Mouse (Mus musculus): ENCODE data around the gene Tex26.
A peak's percentile ranks its signal among the peaks of the same experiment; 100 is the strongest.

Gene Tex26

DNA sequence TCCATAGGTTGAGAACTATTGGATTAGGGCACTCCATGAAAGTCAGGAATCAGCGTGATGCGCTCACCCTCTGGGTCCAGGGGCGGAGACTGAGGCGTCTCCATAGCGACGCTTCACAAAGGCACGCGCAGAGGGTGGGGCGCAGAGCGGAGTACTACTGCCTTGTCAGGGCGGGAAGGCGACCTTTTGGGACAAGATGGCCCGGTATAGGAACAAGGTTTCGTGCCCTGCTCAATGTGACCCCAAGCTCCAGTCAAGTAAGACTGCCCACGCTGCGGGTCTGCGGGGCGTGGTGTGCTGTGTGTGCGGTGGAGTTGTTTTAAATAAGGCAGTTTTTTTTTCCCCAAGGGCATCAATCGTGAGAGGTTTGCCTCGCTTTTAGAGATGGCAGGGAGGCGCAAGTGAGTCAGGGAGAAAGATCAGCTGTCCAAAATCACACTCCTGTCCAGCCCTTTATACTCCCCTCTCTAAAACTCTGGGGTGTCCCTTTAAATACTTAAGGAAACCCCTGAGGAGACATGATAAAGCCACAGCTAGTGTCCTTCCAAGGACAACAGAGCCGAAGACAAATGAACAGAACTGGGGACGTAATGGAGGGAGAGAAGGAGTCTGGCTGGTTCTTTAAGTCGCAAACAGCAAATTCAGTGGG is at the start of gene Tex26:
Gene Tex26, plus strand, starts transcription at position 130 of the 649 bp plus-strand sequence.
- peak in 1 of 2 experiments; percentile 11 for DNase-seq (ENCODE audit: low spot score in 2 of 2)

DNA sequence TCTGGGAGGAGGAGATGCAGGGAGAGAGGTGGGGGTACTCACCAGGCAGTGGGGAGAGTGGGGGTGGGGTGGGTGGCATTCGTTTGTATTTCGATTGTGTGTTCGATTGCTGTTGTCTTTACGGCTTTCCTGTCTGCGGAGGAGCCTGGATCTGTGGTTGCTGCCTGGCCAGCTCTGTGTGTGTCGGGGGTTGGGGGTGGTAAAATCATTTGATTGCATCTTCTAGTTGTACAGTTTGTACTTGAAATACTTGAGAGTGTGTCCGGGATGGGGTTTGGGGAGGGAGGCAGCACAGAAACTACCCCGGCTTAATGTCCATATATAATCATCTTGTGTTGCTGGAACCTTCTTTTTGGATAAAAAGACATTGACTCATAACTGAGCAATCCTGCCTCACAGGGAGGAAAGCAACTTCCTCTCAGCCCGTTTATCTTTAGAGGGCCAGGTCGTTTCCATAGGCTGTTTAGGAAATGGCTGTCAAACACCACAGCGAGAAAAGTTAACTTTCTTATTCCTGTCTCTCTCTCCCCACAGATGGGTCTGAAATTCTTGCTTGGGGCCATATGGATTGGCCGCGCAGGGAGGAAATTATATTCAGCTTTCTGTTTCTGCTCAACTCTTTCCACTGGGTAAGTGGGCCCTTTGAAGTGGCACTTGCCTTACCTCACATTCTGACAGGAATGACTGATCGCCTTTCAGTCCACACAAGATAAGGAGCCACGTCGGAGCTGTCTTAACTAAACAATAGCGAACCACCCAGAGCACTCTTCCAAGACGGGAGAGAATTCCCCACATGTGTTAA is 47.7 kb upstream of the Tex26 start:
- no peak for DNase-seq (ENCODE audit: low spot score in 2 of 2)

DNA sequence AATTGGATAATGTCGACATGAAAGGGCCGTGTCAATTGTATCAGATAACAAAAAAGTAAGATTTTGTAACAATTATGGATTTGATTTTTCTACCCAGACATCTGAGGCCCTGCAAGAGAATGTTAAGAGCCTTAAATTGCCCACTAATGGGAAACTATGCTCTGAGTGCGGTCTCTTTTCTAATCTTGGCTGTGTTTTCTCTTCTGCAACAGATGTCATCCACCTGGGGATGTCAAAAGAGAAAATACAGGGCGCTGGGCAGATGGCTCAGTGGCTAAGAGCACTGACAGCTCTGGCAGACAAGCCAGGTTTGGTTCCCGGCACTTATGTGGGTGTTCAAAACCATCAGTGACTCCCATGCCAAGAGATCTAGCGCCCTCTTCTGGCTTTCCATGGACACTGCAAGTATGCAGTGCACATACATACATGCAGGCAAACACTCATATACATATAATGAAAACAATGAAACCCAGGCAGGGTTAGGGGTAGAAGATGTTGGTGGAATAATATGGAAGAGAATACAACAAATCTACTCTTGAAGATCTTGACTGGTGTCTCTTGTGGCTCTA is 47.0 kb upstream of the Tex26 start:
- DNase-seq (ENCODE audit: low spot score in 2 of 2): no peak

DNA sequence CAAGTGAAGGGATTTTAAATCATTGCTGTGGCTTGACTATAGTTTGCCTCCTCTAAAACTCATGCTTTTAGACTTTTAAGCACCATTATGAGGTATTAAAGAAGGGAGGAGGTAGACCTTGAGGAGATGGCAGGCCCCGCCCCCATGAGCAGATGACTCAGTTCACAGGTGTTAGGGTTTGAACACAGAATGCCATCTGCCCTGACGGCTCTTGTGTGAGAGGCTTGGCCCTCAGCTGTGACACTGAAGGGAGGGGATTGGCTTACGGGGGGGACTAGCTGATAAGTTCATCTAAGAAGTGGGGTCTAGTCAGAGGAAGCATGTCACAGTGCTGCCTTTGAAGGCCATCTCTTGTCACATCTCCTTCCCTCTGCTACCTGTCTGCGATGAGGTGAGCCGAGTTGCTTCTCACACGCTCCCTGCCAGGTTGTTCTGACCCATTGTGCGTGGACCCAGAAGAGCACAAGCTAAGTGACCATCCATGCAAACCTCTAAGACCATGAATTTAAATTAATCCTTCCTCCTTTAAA is 37.9 kb upstream of the Tex26 start:
- no peak for DNase-seq (ENCODE audit: low spot score in 2 of 2)

DNA sequence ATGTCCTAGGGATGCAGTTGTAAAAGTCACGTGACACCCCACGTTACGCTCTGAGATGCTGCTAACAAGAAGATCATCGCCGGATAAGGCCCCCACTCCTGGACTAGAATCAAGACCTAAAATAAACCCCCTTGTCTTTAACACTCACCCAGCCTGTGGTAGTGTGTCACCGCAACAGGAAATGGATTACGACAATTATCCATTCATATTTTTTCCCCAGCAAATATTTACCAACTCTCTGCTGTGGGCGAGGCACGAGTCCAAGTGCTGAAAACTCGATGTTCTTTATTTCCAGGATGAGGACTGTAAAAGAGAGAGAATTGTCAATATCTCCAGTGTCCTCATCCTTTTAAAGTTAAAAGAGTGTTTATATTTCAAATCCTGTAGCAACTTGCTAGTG is 37.4 kb upstream of the Tex26 start:
- no peak for DNase-seq (ENCODE audit: low spot score in 2 of 2)

DNA sequence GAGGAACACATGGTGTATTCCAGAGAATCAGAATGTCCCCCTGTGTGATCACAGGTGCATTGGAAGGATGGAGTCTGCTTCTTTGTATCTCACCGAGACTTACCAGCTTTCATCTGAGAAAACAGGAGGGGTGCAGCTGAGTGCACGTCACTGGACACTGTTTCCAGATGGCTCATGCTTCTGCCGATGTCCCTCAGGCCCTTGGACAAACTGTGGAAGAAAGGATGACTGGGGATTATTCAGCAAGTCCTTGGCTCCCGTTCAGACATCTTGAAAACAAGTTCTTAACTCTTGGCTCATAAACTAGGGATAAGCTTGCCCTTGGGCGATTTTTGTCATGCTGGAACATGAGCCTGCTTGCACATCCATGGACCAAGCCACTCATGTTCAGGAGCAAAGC is 36.1 kb upstream of the Tex26 start:
- no peak for DNase-seq (ENCODE audit: low spot score in 2 of 2)

DNA sequence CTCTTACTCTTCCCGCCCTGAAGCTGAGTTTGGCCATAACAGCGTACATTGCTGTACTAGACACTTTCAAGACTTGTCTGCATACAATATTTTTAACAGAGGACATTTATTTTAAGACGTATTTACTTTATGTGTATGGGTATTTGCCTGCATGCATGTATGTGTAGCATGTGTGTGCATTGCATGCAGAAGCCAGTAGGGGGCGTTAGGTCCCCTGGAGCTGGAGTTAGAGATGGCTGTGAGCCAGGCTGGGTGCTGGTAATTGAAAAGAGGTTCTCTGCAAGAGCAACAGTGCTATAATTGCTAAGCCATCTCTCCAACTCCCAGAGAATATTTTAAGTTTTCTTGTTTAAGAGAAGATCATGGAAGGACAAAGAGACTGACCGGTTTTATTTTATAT is 34.8 kb upstream of the Tex26 start:
- no peak for DNase-seq (ENCODE audit: low spot score in 2 of 2)

DNA sequence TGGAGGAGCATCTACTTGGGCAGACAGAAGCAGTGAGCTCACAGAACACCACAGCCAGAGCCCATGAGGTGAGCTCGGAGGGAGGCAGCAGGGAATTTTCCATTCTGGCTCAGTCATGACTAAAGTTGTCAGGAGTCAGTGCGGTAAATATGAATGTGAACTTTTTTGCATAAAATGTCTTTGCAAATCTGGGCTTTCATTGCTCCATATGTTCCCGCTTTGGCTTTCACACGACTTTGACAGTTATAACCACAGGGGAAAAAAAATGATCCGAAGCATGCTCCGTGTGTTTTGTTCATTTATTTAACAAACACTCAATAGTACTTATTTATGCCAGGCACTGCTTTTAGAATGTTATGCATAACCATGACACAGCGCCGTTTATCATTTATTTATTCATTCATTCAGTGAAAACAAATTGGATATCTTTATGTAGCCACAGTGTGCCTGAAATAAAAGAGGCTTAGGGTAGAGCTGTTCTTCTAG is 32.6 kb upstream of the Tex26 start:
- DNase-seq (ENCODE audit: low spot score in 2 of 2): no peak

DNA sequence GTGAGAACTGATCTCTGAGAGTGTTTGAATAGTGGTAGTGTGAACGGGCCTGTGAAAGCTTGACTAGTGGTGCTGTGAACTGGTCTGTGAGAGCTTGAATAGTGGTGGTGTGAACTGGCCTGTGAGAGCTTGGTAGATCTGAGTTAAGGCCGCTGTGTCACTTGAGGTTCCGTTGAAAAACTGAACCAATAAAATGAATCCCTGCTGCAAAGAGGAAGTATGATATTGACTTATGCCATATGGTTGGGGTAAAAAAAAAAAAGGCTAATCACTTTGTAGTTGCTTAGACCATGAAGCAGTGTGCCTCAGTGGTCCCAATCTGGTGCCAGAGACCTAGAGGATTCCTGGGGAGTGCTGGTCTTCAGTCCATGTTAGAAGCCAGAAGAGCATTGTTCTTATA is 30.0 kb upstream of the Tex26 start:
- no peak for DNase-seq (ENCODE audit: low spot score in 2 of 2)

DNA sequence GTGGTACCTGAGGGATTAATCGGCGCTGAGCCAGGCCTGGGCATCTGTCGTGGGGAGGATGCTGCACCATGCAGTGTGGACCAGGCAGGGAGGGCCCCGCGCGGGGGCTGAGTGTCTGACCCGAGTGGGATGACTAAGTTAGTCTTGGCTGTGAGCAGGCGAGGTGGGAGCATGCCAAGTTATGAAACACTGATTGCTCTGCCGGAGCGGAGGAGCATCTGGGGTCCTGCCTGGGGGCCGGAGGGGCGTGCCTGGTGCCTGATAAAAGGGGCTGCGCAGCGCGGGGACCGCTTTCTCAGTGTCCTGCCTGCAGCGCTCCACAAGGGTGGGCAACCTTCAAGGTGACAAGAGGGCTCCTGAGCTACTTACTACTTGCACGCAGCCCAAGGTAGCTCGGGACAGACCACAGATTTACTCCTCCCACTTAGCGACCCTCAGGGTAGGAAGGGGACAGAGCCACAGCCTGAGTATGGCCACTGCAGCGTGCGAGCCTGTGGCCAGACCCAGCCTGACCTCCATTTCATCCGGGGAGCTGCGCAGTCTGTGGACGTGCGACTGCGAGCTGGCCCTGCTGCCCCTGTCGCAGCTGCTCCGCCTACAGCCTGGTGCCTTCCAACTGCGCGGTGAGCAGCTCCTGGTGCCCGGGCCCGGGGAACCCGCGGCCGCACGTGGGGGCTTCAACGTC is 27.8 kb upstream of the Tex26 start, which contains the start of gene Medag:
Gene Medag, plus strand, starts transcription at position 241 of the 685 bp plus-strand sequence.
- DNase-seq (ENCODE audit: low spot score in 2 of 2): peak in 1 of 2 experiments; percentile 3

DNA sequence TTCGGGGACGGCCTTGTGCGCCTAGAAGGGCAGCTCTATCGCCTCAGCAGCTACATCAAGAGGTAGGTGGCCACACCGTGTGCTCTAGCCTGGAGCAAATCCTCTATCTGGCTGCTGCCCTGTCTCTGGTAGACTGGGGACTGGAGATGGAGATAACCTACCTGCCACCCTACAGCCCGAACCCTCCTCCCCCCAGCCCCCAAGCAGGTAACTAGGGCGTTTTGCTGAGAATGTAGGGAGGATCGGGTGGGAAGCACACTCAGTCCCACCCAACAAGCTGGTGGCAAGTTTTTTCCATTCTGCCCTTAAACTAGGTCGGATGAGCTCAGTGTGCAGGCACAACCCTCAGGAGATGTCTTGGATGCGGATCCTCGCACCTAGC is 27.3 kb upstream of the Tex26 start:
- no peak for DNase-seq (ENCODE audit: low spot score in 2 of 2)

DNA sequence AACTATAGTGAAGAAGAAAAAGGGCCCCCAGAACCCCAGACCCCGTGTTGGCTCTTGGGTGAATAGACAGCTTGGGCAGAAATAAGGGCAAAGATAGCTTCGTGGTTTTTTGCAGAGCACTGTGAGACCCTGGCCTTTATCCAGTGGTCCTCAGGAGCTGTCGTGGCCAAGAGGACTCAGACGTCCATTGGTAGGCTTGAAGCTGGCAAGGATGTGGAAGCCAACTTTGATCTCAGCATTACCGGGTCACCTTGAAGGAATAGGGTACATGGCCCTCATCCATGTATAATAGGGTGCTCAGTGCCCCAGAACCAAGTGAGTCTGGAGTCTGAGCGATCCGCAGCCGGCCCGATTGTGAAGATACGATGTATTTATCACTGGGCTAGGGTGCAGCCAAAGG is 26.8 kb upstream of the Tex26 start:
- DNase-seq (ENCODE audit: low spot score in 2 of 2): no peak

DNA sequence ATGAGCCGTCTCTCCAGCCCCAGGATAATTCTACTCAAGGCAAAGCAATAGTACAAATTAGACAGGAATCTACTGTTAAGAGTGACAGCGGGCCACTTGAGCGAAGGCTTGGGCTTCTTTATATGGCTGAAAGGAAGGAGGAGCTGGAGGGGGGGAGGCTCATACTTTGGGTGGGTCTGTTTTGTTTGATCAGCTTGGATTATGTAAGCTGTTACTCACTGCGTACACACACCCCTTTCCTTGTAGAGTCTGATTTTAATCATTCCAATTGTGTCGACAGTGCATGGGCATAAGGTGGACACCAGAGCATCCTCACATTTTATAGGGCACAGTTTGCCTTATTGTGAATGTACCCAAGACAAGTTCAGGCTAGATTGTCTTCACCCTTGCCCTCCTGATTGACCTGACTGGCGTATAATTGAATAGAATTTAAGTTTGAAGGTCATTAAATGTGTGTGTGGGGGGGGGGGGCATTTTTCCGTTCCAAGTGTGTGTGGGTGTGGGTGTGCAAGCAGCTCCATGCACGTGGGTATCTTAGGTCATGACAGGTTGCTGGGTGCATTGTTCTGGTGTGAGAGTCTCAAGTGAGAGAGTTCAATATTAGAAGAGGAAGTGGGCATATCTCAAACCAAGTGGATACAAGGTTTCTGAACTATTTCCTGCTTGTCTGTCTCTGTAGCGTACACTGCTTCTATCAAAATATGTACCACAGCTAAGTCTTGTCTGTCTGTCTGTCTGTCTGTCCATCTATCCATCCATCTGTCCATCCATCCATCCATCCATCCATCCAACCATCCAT is 24.9 kb upstream of the Tex26 start:
- no peak for DNase-seq (ENCODE audit: low spot score in 2 of 2)

DNA sequence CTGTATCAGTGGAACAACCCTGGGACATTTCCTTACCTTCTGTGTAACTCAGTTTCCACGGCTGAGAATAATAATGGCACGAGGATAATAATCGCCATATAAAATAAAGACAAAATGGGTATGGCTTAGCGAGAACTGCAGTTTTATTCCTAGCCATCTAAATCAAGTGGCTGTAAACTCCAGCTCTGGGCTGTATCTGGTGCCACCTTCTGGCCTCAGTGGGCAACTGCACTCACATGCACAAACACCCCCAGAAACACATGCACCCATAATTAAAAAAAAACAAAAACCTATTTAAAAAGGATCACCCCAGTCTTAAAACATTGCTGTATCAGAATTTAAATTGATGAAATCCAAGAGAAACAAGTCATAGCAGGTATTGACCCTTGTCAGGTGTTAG is 22.1 kb upstream of the Tex26 start:
- DNase-seq (ENCODE audit: low spot score in 2 of 2): no peak

DNA sequence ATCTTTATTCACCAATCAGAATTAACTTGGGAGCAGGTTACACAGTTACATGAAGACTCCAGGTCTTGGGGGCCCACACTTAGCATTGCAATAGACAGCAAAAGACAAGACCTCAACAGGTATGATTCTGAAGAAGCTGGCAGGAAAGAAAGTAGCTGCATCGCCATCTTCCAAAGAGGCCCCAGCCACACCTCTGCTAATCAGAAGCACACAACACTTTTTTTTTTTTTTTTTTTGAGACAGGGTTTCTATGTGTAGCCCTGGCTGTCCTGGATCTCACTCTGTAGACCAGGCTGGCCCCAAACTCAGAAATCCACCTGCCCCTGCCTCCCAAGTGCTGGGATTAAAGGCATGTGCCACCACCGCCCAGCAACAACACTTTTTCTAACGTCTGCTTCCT is 12.9 kb upstream of the Tex26 start:
- DNase-seq (ENCODE audit: low spot score in 2 of 2): no peak

DNA sequence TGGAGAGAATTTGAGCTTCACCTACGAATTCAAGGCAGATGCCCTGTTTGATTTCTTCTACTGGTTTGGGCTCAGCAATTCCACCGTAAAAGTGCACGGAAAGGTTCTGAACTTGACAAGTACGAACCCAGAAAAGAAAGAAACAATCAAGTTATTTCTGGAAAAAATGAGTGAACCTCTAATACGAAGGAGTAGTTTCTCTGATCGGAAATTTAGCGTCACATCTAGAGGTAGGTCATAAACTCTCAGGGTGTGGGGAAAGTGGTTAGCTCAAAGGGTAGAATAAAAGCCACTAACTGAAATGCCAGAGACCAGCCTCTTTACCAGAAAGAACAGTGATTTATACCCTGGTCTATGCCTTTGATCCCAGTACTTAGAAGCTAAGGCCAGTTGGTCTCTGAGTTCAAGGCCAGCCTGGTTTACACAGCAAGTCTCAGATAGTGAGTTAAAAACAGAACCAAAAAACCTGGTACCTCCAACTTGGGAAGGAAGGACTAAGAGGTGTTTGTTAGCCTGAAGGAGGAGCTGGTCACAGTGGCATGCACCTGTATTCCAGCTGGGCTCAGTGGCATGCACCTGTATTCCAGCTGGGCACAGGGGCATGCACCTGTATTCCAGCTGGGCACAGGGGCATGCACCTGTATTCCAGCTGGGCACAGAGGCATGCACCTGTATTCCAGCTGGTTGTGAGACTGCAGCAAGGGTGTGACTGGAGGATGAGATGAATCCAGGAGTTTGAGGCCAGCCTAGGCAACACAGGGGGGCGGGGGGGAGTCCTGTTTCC is 12.0 kb upstream of the Tex26 start:
- DNase-seq (ENCODE audit: low spot score in 2 of 2): no peak

DNA sequence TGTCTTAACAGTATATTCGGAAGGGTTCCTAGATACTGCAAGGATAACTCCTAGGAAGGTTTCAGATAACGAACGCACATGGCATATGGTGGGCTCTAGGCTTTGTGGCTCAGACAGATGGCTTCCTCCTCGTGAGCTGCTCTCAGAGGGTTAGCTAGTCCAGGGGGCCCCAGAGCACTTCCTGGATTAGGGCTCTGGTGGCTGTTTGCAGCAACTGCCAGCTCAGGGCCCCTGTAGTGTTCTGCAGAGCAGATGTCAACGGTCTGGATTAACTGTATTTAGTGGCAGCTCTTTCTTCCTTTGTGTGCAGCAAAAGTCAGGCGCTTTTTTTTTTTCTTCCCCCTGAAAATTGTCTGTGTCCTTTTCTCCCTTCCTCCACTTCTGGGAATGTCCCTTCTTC is 11.1 kb upstream of the Tex26 start:
- peak; percentile 52 to 62 for DNase-seq (ENCODE audit: low spot score in 2 of 2)

DNA sequence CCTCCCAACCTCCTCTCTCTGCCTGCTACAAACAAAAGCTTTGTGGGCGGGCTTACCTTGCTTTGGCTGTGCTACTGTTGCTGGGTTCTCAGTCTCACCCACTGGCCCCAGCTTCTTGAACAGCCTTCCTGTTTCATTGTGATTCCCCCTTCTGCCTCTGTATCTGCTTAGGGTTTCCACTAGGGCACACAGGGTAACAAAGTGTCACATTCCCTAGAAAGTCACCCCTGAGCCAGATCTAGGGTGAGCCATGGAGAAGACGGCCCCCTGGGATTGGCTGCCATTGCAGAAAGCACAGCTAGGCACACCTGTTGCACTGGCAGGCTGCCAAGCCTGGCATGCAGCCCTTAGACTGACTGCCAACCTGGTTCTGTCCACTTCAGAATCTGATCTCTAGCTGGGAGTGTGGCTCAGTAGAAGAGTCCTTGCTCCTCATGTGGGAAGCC is 10.6 kb upstream of the Tex26 start:
- DNase-seq (ENCODE audit: low spot score in 2 of 2): peak; percentile 39 to 40

DNA sequence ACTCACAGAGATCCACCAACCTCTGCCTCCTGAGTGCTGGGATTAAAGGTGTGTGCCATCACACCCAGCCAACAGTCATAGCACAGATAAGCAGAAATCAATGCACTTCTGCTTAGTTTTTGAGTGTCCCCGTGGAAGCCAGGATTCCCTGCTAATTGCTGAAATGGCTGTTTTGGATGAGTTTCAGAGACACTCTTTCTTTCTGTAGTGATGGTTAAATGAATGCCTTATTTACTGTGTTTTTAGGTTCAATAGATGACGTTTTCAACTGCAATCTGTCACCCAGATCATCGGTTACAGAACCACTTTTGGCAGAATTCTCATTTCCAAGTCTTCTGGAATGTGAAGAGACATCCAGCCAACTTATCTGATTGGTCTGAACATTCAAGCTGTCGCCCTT is 9.9 kb upstream of the Tex26 start:
- DNase-seq (ENCODE audit: low spot score in 2 of 2): no peak

DNA sequence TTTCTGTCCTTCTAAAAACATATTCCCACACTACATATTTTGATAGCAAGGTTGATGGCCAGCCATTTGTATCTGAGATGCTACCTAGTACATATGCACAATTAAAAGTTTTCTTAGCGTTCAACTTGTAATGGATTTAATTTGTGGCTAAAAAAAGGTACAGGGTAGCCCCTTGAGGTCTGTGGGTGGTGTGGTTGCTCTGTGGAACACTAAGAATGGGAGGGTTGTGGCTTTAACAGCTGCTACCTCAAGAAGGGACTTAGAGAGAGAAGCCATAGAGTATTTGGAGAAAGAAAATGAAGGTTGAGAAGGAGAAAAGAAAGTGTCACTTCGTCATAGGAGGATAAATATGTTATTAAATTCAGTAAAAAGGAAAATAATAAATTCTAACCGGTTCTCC is 8.5 kb upstream of the Tex26 start:
- DNase-seq (ENCODE audit: low spot score in 2 of 2): peak in 1 of 2 experiments; percentile 26
